Mouse (Mus musculus): ENCODE results near the gene Trap1. TPM values are rescaled to one million over a fixed set of nuclear protein-coding genes. Genes with fewer than 3 reads are reported as not detected.
"Not testable (repeated sequence)": the region's sequence is repeated elsewhere in the genome, so short reads cannot be mapped to it uniquely, and the experiment has no call there.

The Trap1 gene
- polyA plus RNA-seq, 1 experiment, result 103 TPM

- no peak overlapping the region for H3ac ChIP-seq (ENCODE audit: control insufficient read depth, insufficient read length)
- H3K27me3 ChIP-seq (ENCODE audit: control insufficient read depth, insufficient read depth, insufficient read length), result no peaks in the 10 kb centered on the region
- no peak overlapping the region for H3K4me3 ChIP-seq
- no peaks in the 10 kb centered on the region for H3K79me2 ChIP-seq (ENCODE audit: control insufficient read depth, insufficient read depth)
- H3K4me2 ChIP-seq (ENCODE audit: low read depth), result no peak overlapping the region
- TF ChIP-seq MAX (IDR thresholded peaks at IDR 0.05; ENCODE audit: low read depth) (no peak), MYOG (IDR thresholded peaks at IDR 0.05; ENCODE audit: control insufficient read depth in 1 of 3, insufficient read depth in 1 of 3, insufficient read length in 2 of 3, low read depth in 2 of 3) (no peak), TCF3 (IDR thresholded peaks at IDR 0.05; ENCODE audit: insufficient read length, low read depth) (no peak), POLR2A (IDR thresholded peaks at IDR 0.05; ENCODE audit: insufficient read length, low read depth) (no peak), E2F4 (IDR thresholded peaks at IDR 0.05; ENCODE audit: insufficient read depth) (no peak), REST (IDR thresholded peaks at IDR 0.05; ENCODE audit: insufficient read depth, insufficient read length) (no peak), USF1 (IDR thresholded peaks at IDR 0.05; ENCODE audit: low read depth) (no peak), MYOD1 (IDR thresholded peaks at IDR 0.05; ENCODE audit: control insufficient read depth in 1 of 3, insufficient read length in 2 of 3, low read depth in 2 of 3) (no peak), SRF (IDR thresholded peaks at IDR 0.05; ENCODE audit: control insufficient read depth, insufficient read length, low read depth) (no peak)
- peaks cover 62% of the 10 kb centered on the region for H3K36me3 ChIP-seq (ENCODE audit: control insufficient read depth, insufficient read depth)
Measured at GRCm38 (mm10) chr16:4096141-4096540, 18.5 kb upstream of the Trap1 start.

GRCm38 (mm10) chr16:4087214-4087913 is 9.7 kb upstream of the Trap1 start:
- peaks cover 41% of the 10 kb centered on the region for H3K36me3 ChIP-seq (ENCODE audit: control insufficient read depth, insufficient read depth)

GRCm38 (mm10) chr16:4085851-4086387 is 8.3 kb upstream of the Trap1 start:
- TF ChIP-seq MYOG (IDR thresholded peaks at IDR 0.05; ENCODE audit: control insufficient read depth in 1 of 3, insufficient read depth in 1 of 3, insufficient read length in 2 of 3, low read depth in 2 of 3), result no peak
- TF ChIP-seq POLR2A (IDR thresholded peaks at IDR 0.05; ENCODE audit: insufficient read length, low read depth), result peak; percentile 29
- H3K79me2 ChIP-seq (ENCODE audit: control insufficient read depth, insufficient read depth), result no peaks in the 10 kb centered on the region
- H3K27me3 ChIP-seq (ENCODE audit: control insufficient read depth, insufficient read depth, insufficient read length), result no peaks in the 10 kb centered on the region
- no peak overlapping the region for H3K4me2 ChIP-seq (ENCODE audit: low read depth)
- no peak overlapping the region for H3ac ChIP-seq (ENCODE audit: control insufficient read depth, insufficient read length)
- peaks cover 29% of the 10 kb centered on the region for H3K36me3 ChIP-seq (ENCODE audit: control insufficient read depth, insufficient read depth)
- no peak overlapping the region for H3K4me3 ChIP-seq

More at GRCm38 (mm10) chr16:4087214-4087913, 9.7 kb upstream of the Trap1 start:
- Histone ChIP-seq H3K27me3 (ENCODE audit: control insufficient read depth, insufficient read depth, insufficient read length) (no peaks in the 10 kb centered on the region), H3K79me2 (ENCODE audit: control insufficient read depth, insufficient read depth) (no peaks in the 10 kb centered on the region), H3ac (ENCODE audit: control insufficient read depth, insufficient read length) (no peak overlapping the region), H3K4me3 (no peak overlapping the region), H3K4me2 (ENCODE audit: low read depth) (no peak overlapping the region)
- TF ChIP-seq SRF (IDR thresholded peaks at IDR 0.05; ENCODE audit: control insufficient read depth, insufficient read length, low read depth), result no peak
- TF ChIP-seq POLR2A (IDR thresholded peaks at IDR 0.05; ENCODE audit: insufficient read length, low read depth), result no peak
- TF ChIP-seq USF1 (IDR thresholded peaks at IDR 0.05; ENCODE audit: low read depth), result no peak
- no peak for TF ChIP-seq REST (IDR thresholded peaks at IDR 0.05; ENCODE audit: insufficient read depth, insufficient read length)
- TF ChIP-seq E2F4 (IDR thresholded peaks at IDR 0.05; ENCODE audit: insufficient read depth), result no peak
- TF ChIP-seq MYOG (IDR thresholded peaks at IDR 0.05; ENCODE audit: control insufficient read depth in 1 of 3, insufficient read depth in 1 of 3, insufficient read length in 2 of 3, low read depth in 2 of 3), result no peak
- no peak for TF ChIP-seq TCF12 (IDR thresholded peaks at IDR 0.05; ENCODE audit: insufficient read depth, poor library complexity, severe bottlenecking)
- TF ChIP-seq POLR2AphosphoS2 (IDR thresholded peaks at IDR 0.05; ENCODE audit: insufficient read length, low read depth), result no peak
- TF ChIP-seq TCF3 (IDR thresholded peaks at IDR 0.05; ENCODE audit: insufficient read length, low read depth), result no peak
- no peak for TF ChIP-seq MYOD1 (IDR thresholded peaks at IDR 0.05; ENCODE audit: control insufficient read depth in 1 of 3, insufficient read length in 2 of 3, low read depth in 2 of 3)
- no peak for TF ChIP-seq CEBPB (IDR thresholded peaks at IDR 0.05; ENCODE audit: insufficient read depth, poor library complexity, severe bottlenecking)
- no peak for TF ChIP-seq MAX (IDR thresholded peaks at IDR 0.05; ENCODE audit: low read depth)

GRCm38 (mm10) chr16:4085051-4085450 is 7.4 kb upstream of the Trap1 start:
- TF ChIP-seq TCF12 (IDR thresholded peaks at IDR 0.05; ENCODE audit: insufficient read depth, poor library complexity, severe bottlenecking) (no peak), REST (IDR thresholded peaks at IDR 0.05; ENCODE audit: insufficient read depth, insufficient read length) (no peak), MAX (IDR thresholded peaks at IDR 0.05; ENCODE audit: low read depth) (no peak), CEBPB (IDR thresholded peaks at IDR 0.05; ENCODE audit: insufficient read depth, poor library complexity, severe bottlenecking) (no peak), POLR2A (IDR thresholded peaks at IDR 0.05; ENCODE audit: insufficient read length, low read depth) (no peak), POLR2AphosphoS2 (IDR thresholded peaks at IDR 0.05; ENCODE audit: insufficient read length, low read depth) (no peak), MYOG (IDR thresholded peaks at IDR 0.05; ENCODE audit: control insufficient read depth in 1 of 3, insufficient read depth in 1 of 3, insufficient read length in 2 of 3, low read depth in 2 of 3) (no peak), MYOD1 (IDR thresholded peaks at IDR 0.05; ENCODE audit: control insufficient read depth in 1 of 3, insufficient read length in 2 of 3, low read depth in 2 of 3) (no peak), SRF (IDR thresholded peaks at IDR 0.05; ENCODE audit: control insufficient read depth, insufficient read length, low read depth) (no peak), TCF3 (IDR thresholded peaks at IDR 0.05; ENCODE audit: insufficient read length, low read depth) (no peak), USF1 (IDR thresholded peaks at IDR 0.05; ENCODE audit: low read depth) (no peak), E2F4 (IDR thresholded peaks at IDR 0.05; ENCODE audit: insufficient read depth) (no peak)
- Histone ChIP-seq H3ac (ENCODE audit: control insufficient read depth, insufficient read length) (no peak overlapping the region), H3K79me2 (ENCODE audit: control insufficient read depth, insufficient read depth) (no peaks in the 10 kb centered on the region), H3K36me3 (ENCODE audit: control insufficient read depth, insufficient read depth) (peaks cover 21% of the 10 kb centered on the region), H3K27me3 (ENCODE audit: control insufficient read depth, insufficient read depth, insufficient read length) (no peaks in the 10 kb centered on the region), H3K4me3 (no peak overlapping the region), H3K4me2 (ENCODE audit: low read depth) (no peak overlapping the region)

- not testable (repeated sequence) for H3K36me3 ChIP-seq (ENCODE audit: control insufficient read depth, insufficient read depth); H3K27me3 ChIP-seq (ENCODE audit: control insufficient read depth, insufficient read depth, insufficient read length); H3K4me2 ChIP-seq (ENCODE audit: low read depth); H3ac ChIP-seq (ENCODE audit: control insufficient read depth, insufficient read length); H3K4me3 ChIP-seq
- peaks cover 21% of the 10 kb centered on the region for H3K79me2 ChIP-seq (ENCODE audit: control insufficient read depth, insufficient read depth)
Measured at GRCm38 (mm10) chr16:4080419-4080818, 2.8 kb upstream of the Trap1 start.
